Mouse (Mus musculus) liver, postnatal 0 days (tissue): Measurements from ENCODE around the gene Map1b.

ENCODE experiments used
- CTCF ChIP-seq: sonication (generic); IDR thresholded peaks from 2 replicates; pipeline ENCODE4 v1.5.1; 2016; ENCODE audit warnings: antibody characterized with exemption, low read depth
- EP300 ChIP-seq: IDR thresholded peaks from 2 replicates; pipeline ENCODE4 v1.6.1; 2016; ENCODE audit warnings: antibody characterized with exemption, low read depth, mild to moderate bottlenecking

GRCm38 (mm10) chr13:99503370-99503979 is 12.9 kb downstream of the Map1b start:
- no peak for TF ChIP-seq CTCF
- no peak for TF ChIP-seq EP300
